Mouse (Mus musculus): ENCODE data around the gene Plac9b.
"Not testable (repeated sequence)": the region's sequence is repeated elsewhere in the genome, so short reads cannot be mapped to it uniquely, and the experiment has no call there.

DNA sequence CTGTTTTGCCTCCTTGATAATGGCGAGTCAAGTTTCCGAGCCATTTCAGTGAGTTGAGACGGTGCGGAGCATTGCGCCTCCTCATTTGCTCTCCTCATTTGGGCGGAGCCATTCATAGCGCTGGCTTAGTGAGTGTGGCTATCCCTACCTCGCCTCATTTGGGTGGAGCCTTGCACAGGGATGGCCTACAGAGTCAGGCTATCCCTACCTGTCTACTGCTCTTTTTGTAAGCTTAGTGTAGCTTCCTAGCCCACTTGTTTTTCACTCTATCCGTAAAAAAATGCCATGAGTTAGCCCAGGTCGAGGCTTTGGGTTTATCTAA is 24.6 kb upstream of the Plac9b start, which contains the start of gene Tmem254b:
- TF ChIP-seq GATA1 (IDR thresholded peaks at IDR 0.05; ENCODE audit: borderline replicate concordance, low read length); CTCF (IDR thresholded peaks at IDR 0.05; ENCODE audit: low read depth, low read length): not testable (repeated sequence)

All from G1E (cell line).